Mouse (Mus musculus): ENCODE measurements around the gene Med9. TPM values are rescaled to one million over a fixed set of nuclear protein-coding genes. Genes with fewer than 3 reads are reported as not detected.

Med9 gene
- polyA plus RNA-seq, 1 experiment from 2014 or later = 33.9 TPM

- Histone ChIP-seq H3K27ac (no peak overlapping the region; the same call in 1 of the 2 replicates), H3K4me2 (no peak overlapping the region), H3K9ac (no peak overlapping the region), H3K4me3 (no peak overlapping the region), H3K9me3 (no peaks in the 10 kb centered on the region), H3K4me1 (replicated peaks) (peaks cover 15% of the 10 kb centered on the region), H3K36me3 (no peaks in the 10 kb centered on the region), H3K27me3 (no peaks in the 10 kb centered on the region)
- WGBS = 90% methylated on average over 14 of the region's 14 CpGs
- ATAC-seq (ENCODE audit: low FRiP score) = no peak
Observed at GRCm38 (mm10) chr11:59952892-59953291, 4.9 kb downstream of the Med9 start.

- 86% methylated on average over 6 of the region's 6 CpGs for WGBS
- Histone ChIP-seq H3K27me3 (peaks cover 3% of the 10 kb centered on the region; the same call in 1 of the 2 replicates), H3K9ac (no peak overlapping the region), H3K9me3 (no peaks in the 10 kb centered on the region), H3K27ac (no peak overlapping the region), H3K4me1 (replicated peaks) (no peaks in the 10 kb centered on the region), H3K4me2 (no peak overlapping the region), H3K4me3 (no peak overlapping the region), H3K36me3 (peaks cover 14% of the 10 kb centered on the region)
- ATAC-seq (ENCODE audit: low FRiP score) = no peak
Observed at GRCm38 (mm10) chr11:59956749-59957148, 8.7 kb downstream of the Med9 start.

GRCm38 (mm10) chr11:59959453-59959852, 11.4 kb downstream of the Med9 start:
- Histone ChIP-seq H3K27me3 (peaks cover 29% of the 10 kb centered on the region), H3K4me2 (no peak overlapping the region), H3K9ac (no peak overlapping the region), H3K9me3 (no peaks in the 10 kb centered on the region), H3K4me1 (replicated peaks) (peaks cover 12% of the 10 kb centered on the region), H3K27ac (no peak overlapping the region), H3K4me3 (no peak overlapping the region), H3K36me3 (peaks cover 20% of the 10 kb centered on the region)
- ATAC-seq (ENCODE audit: low FRiP score) = no peak
- WGBS = 85% methylated on average over 4 of the region's 4 CpGs

GRCm38 (mm10) chr11:59960476-59961337, 12.7 kb downstream of the Med9 start:
- Histone ChIP-seq H3K27me3 (peaks cover 41% of the 10 kb centered on the region), H3K9me3 (no peaks in the 10 kb centered on the region), H3K4me2 (no peak overlapping the region), H3K4me3 (no peak overlapping the region), H3K9ac (no peak overlapping the region), H3K36me3 (peaks cover 20% of the 10 kb centered on the region), H3K4me1 (replicated peaks) (peaks cover 25% of the 10 kb centered on the region), H3K27ac (no peak overlapping the region)
- WGBS = 89% methylated on average over 20 of the region's 20 CpGs
- ATAC-seq (ENCODE audit: low FRiP score) = no peak

- Histone ChIP-seq H3K4me1 (replicated peaks) (peaks cover 30% of the 10 kb centered on the region), H3K4me2 (no peak overlapping the region), H3K9ac (no peak overlapping the region), H3K9me3 (no peaks in the 10 kb centered on the region), H3K27me3 (peaks cover 46% of the 10 kb centered on the region), H3K4me3 (no peak overlapping the region), H3K27ac (no peak overlapping the region), H3K36me3 (peaks cover 20% of the 10 kb centered on the region)
- no peak for ATAC-seq (ENCODE audit: low FRiP score)
- 90% methylated on average over 9 of the region's 9 CpGs for WGBS
Observed at GRCm38 (mm10) chr11:59961338-59961875, 13.4 kb downstream of the Med9 start.

- ATAC-seq (ENCODE audit: low FRiP score) = no peak
- Histone ChIP-seq H3K27me3 (peaks cover 54% of the 10 kb centered on the region), H3K9me3 (no peaks in the 10 kb centered on the region), H3K4me3 (no peak overlapping the region), H3K27ac (no peak overlapping the region), H3K36me3 (peaks cover 20% of the 10 kb centered on the region), H3K9ac (no peak overlapping the region), H3K4me2 (no peak overlapping the region), H3K4me1 (replicated peaks) (peaks cover 32% of the 10 kb centered on the region)
- 84% methylated on average over 3 of the region's 3 CpGs for WGBS
Observed at GRCm38 (mm10) chr11:59962590-59962989, 14.6 kb downstream of the Med9 start.

- H3K9ac ChIP-seq = peak overlapping the region; percentile 67
- no peak for ATAC-seq (ENCODE audit: low FRiP score)
Observed at GRCm38 (mm10) chr11:59963364-59964162, 15.6 kb downstream of the Med9 start.

GRCm38 (mm10) chr11:59964163-59964758, 16.3 kb downstream of the Med9 start:
- H3K36me3 ChIP-seq = peaks cover 20% of the 10 kb centered on the region
- WGBS = 3% methylated on average over 33 of the region's 33 CpGs
- H3K9ac ChIP-seq = peak overlapping the region; percentile 67
- H3K9me3 ChIP-seq = no peaks in the 10 kb centered on the region
- peak overlapping the region; percentile 86 for H3K4me2 ChIP-seq
- peak overlapping the region; percentile 42 for H3K4me3 ChIP-seq
- H3K27ac ChIP-seq = no peak overlapping the region
- peaks cover 32% of the 10 kb centered on the region for H3K4me1 ChIP-seq (replicated peaks)
- peak; percentile 27 for ATAC-seq (ENCODE audit: low FRiP score)
- H3K27me3 ChIP-seq = peaks cover 68% of the 10 kb centered on the region

More at GRCm38 (mm10) chr11:59963364-59964162, 15.6 kb downstream of the Med9 start:
- H3K9me3 ChIP-seq = no peaks in the 10 kb centered on the region
- H3K27ac ChIP-seq = no peak overlapping the region
- H3K4me1 ChIP-seq (replicated peaks) = peaks cover 32% of the 10 kb centered on the region
- WGBS = 5% methylated on average over 34 of the region's 34 CpGs
- peak overlapping the region; percentile 86 for H3K4me2 ChIP-seq
- H3K27me3 ChIP-seq = peaks cover 63% of the 10 kb centered on the region
- H3K36me3 ChIP-seq = peaks cover 20% of the 10 kb centered on the region
- H3K4me3 ChIP-seq = peak overlapping the region; percentile 42

- H3K4me3 ChIP-seq = peak within 1 kb of the TSS; percentile 42
- peak within 1 kb of the TSS; percentile 86 for H3K4me2 ChIP-seq
- peaks cover 68% of the 10 kb centered on the region for H3K27me3 ChIP-seq
- H3K9me3 ChIP-seq = no peaks in the 10 kb centered on the region
- ATAC-seq (ENCODE audit: low FRiP score) = peak; percentile 47
- peak within 1 kb of the TSS; percentile 67 for H3K9ac ChIP-seq
- H3K36me3 ChIP-seq = peaks cover 20% of the 10 kb centered on the region
- peaks cover 32% of the 10 kb centered on the region for H3K4me1 ChIP-seq (replicated peaks)
- 1% methylated on average over 28 of the region's 28 CpGs for WGBS
- H3K27ac ChIP-seq = no peak within 1 kb of the TSS
Observed at GRCm38 (mm10) chr11:59964818-59965217, 16.8 kb downstream of the Med9 start, which contains the start of gene Rasd1. Gene Rasd1, minus strand, starts transcription at chr11:59964944.

- 25% methylated on average over 25 of the region's 25 CpGs for WGBS
- peak overlapping the region; percentile 86 for H3K4me2 ChIP-seq
- H3K4me3 ChIP-seq = peak overlapping the region; percentile 42
- ATAC-seq (ENCODE audit: low FRiP score) = peak; percentile 68
- H3K9ac ChIP-seq = peak overlapping the region; percentile 67
- peaks cover 68% of the 10 kb centered on the region for H3K27me3 ChIP-seq
- H3K4me1 ChIP-seq (replicated peaks) = peaks cover 32% of the 10 kb centered on the region
- H3K9me3 ChIP-seq = no peaks in the 10 kb centered on the region
- H3K36me3 ChIP-seq = peaks cover 19% of the 10 kb centered on the region
- no peak overlapping the region for H3K27ac ChIP-seq
Observed at GRCm38 (mm10) chr11:59965227-59966101, 17.5 kb downstream of the Med9 start.

- H3K4me1 ChIP-seq (replicated peaks) = peaks cover 32% of the 10 kb centered on the region
- no peaks in the 10 kb centered on the region for H3K9me3 ChIP-seq
- H3K27me3 ChIP-seq = peaks cover 68% of the 10 kb centered on the region
- H3K36me3 ChIP-seq = peaks cover 13% of the 10 kb centered on the region
- no peak for ATAC-seq (ENCODE audit: low FRiP score)
- peak overlapping the region; percentile 39; the same call in 1 of the 2 replicates for H3K9ac ChIP-seq
- no peak overlapping the region for H3K4me2 ChIP-seq
- 64% methylated on average over 4 of the region's 4 CpGs for WGBS
- H3K4me3 ChIP-seq = no peak overlapping the region
- H3K27ac ChIP-seq = no peak overlapping the region
Observed at GRCm38 (mm10) chr11:59966102-59966483, 18.1 kb downstream of the Med9 start.

Data from hindbrain, embryonic 13.5 days (tissue).